Mouse (Mus musculus) cerebellum, adult 8-10 months (tissue): ENCODE results near the gene Zdhhc5.

Experiments used
- DNase-seq: peaks from one replicate; pipeline ENCODE4 v3.0.0; 2022

Zdhhc5 gene

GRCm38 (mm10) chr2:84638428-84639220 lies 76.4 kb downstream of the Zdhhc5 start:
- no peak for DNase-seq
